Mouse (Mus musculus): ENCODE measurements around the gene Poll. TPM values are rescaled to one million over a fixed set of nuclear protein-coding genes. Genes with fewer than 3 reads are reported as not detected.

Poll gene
- polyA plus RNA-seq, 1 experiment from 2014 or later: 23.0 TPM

DNA sequence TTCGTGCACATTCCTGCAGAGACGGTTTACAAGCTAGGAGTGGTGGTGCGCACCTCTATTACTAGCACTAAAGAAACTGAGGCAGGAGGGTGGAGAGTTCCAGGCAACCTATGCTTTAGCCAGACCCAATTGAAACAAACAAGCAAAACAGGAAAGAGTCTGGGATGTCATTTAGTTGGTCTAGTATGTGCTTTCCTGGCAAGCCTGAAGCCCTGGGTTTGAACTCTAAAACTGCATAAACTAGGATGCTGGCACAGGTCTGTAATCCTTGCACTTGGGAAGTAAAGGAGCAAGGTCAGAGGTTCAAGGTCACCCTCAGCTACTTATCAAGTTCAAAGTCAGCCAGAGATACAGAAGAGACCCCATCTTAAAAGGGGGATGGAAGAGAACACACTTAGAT lies 18.3 kb downstream of the Poll start:
- peaks cover 31% of the 10 kb centered on the region for H3K4me1 ChIP-seq
- H3K27ac ChIP-seq (replicated peaks): peak overlapping the region; percentile 77
- whole genome bisulfite sequencing: 11% methylated on average over 3 of the region's 3 CpGs
- no peaks in the 10 kb centered on the region for H3K9me3 ChIP-seq (replicated peaks)
- H3K27me3 ChIP-seq (ENCODE audit: low read depth, poor library complexity, severe bottlenecking): peaks cover 95% of the 10 kb centered on the region
- no peaks in the 10 kb centered on the region for H3K36me3 ChIP-seq
- no peak for DNase-seq (ENCODE audit: low spot score)
- peak overlapping the region; percentile 60 for H3K4me3 ChIP-seq

DNA sequence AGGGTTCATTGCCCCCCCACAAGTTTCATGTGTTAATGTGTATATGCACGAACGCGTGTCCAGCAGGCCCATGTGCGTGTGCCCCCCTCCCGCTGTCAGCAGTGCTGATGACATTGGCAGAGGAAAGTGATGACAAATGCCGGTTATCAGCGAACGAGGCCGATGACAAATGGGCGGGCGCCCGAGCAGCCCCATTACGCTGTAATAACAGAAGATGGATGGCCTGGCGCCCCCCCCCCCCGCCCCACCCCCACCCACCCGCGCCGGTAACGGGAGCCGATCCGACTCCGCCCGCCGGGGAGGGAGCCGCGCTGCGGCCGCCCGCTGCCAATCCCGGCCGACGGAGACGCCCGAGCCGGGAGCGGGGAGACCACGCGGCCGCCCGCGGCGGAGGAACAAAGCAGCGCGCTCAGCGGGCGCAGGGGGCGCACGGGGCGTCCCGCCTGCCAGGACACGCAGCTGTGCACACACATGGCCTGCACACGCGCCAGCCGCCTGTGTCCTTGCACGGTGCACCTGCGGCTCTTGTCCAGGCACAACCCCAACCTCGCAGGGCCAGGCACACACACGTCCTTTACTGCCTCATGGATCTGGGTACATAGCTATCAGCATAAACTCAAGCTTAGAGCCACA lies 18.8 kb downstream of the Poll start:
- H3K4me3 ChIP-seq: peak overlapping the region; percentile 60
- H3K27me3 ChIP-seq (ENCODE audit: low read depth, poor library complexity, severe bottlenecking): peaks cover 93% of the 10 kb centered on the region
- DNase-seq (ENCODE audit: low spot score): peak; percentile 70
- no peaks in the 10 kb centered on the region for H3K9me3 ChIP-seq (replicated peaks)
- peak overlapping the region; percentile 77 for H3K27ac ChIP-seq (replicated peaks)
- no peaks in the 10 kb centered on the region for H3K36me3 ChIP-seq
- WGBS: under 1% methylated on average over 58 of the region's 58 CpGs
- H3K4me1 ChIP-seq: peaks cover 31% of the 10 kb centered on the region

DNA sequence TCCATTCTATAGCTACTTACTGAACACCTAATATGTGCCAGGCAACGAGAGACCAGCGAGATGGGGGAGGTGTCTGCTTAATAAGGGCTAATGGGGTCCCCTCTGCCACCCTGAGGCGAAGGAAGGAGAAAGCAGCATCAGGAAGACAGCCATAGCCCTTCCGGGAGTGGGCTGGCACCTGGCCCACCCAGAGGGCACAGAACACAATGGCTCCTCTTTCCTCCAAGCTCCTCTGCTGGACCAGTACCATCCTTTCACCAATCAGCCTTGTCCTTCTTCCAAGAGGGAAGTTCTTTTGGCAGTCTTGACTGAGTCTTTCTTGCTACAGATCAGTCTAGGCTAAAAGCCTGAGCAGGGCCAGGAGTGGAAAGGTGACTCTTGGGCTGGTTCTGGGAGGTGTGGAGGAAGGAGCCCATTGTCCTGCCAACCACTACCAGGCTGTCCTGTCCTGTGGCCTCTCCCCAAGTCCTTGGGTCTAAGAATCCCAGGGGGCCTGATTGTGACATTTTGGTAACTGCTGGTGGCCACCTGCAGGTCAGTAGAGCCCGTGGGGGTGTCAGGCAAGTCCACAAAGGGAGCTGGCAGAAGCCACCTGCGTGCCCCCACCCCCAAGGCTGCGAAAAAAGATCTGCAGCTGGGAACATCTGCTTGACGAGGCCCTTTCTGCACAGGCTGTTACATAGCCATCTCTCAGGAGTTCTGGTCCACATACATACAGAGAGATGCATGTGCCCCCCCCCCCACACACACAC lies 19.5 kb downstream of the Poll start:
- no peak for DNase-seq (ENCODE audit: low spot score)
- peaks cover 93% of the 10 kb centered on the region for H3K27me3 ChIP-seq (ENCODE audit: low read depth, poor library complexity, severe bottlenecking)

DNA sequence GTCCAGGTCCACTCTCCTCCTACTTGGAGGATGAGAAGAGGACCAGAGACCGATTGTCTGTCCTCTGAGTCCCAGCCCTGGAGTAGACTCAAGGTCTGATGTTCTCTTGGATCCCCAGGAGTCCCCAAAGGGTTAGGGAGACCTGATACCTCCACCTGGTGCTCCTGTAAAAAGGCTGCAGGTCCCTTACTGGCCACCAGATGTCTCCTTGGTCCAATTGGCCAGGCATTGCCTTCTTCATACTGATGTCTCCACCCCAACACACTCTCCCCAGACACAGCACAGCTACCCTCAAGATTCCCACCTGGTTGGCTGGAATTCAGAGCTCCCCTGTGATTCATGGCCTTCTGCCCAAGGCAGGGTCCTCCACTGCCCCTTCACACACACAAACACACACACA lies 22.8 kb downstream of the Poll start:
- peak; percentile 43 for DNase-seq (ENCODE audit: low spot score)
- WGBS: 62% methylated on average over 1 of the region's 1 CpGs
- H3K36me3 ChIP-seq: no peaks in the 10 kb centered on the region
- peaks cover 14% of the 10 kb centered on the region for H3K4me1 ChIP-seq
- no peak overlapping the region for H3K4me3 ChIP-seq
- H3K9me3 ChIP-seq (replicated peaks): no peaks in the 10 kb centered on the region
- no peak overlapping the region for H3K27ac ChIP-seq (replicated peaks)
- peaks cover 82% of the 10 kb centered on the region for H3K27me3 ChIP-seq (ENCODE audit: low read depth, poor library complexity, severe bottlenecking)

More for the DNA sequence above, 19.5 kb downstream of the Poll start:
- Histone ChIP-seq H3K27ac (replicated peaks) (peak overlapping the region; percentile 77), H3K36me3 (no peaks in the 10 kb centered on the region), H3K4me1 (peaks cover 31% of the 10 kb centered on the region), H3K4me3 (peak overlapping the region; percentile 60), H3K9me3 (replicated peaks) (no peaks in the 10 kb centered on the region)
- 25% methylated on average over 8 of the region's 8 CpGs for WGBS

DNA sequence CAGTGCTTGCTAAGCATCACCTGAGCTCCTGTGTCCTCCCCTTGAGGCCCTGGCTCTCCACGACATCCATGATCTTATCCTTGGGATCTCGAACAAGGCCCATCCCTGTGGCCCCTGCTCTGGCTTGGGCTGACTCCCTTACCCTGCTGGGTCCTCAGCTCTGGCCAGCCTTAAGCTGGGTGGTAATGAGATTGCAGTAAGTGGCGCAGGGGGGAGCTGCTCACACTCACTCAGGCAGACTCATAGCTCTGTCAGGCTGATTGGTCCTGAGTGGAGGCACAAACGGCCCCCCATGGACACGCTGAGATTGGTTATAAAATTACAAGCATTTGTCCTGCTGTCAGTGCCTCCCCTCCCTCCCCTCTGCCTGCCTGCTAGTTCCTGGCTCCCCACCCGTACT lies 24.4 kb downstream of the Poll start:
- no peaks in the 10 kb centered on the region for H3K36me3 ChIP-seq
- peaks cover 66% of the 10 kb centered on the region for H3K27me3 ChIP-seq (ENCODE audit: low read depth, poor library complexity, severe bottlenecking)
- DNase-seq (ENCODE audit: low spot score): no peak
- H3K9me3 ChIP-seq (replicated peaks): no peaks in the 10 kb centered on the region
- 68% methylated on average over 6 of the region's 6 CpGs for WGBS
- H3K27ac ChIP-seq (replicated peaks): no peak overlapping the region
- no peak overlapping the region for H3K4me3 ChIP-seq
- peaks cover 3% of the 10 kb centered on the region for H3K4me1 ChIP-seq

DNA sequence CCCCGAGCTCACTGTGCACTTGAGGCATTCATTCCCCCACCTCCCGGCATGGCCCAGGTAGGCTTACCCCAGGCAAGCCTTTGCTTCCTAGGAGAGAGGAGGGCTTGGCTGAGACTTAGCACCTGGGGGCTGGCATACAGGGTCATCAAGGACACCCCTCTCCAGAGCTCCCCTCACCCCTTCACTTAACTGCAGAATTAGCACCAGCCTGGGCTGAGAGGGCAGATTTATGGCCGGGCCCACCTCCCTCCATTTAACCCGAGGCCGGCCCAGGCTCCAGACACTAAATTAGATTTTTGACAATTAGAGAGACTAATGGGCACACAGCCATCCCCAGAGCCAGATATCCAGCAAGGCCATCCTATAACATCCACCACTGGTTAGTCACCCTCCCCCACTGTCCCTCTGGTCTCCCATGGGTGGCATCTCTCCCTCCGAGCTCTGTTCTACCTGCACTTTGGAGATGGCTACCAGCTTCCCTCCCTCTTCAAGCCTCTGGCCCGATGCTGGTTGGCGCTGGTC lies 25.1 kb downstream of the Poll start:
- H3K36me3 ChIP-seq: peaks cover 2% of the 10 kb centered on the region; the same call in 1 of the 2 replicates
- H3K27me3 ChIP-seq (ENCODE audit: low read depth, poor library complexity, severe bottlenecking): peaks cover 59% of the 10 kb centered on the region
- DNase-seq (ENCODE audit: low spot score): no peak
- 86% methylated on average over 8 of the region's 8 CpGs for WGBS
- no peak overlapping the region for H3K27ac ChIP-seq (replicated peaks)
- no peaks in the 10 kb centered on the region for H3K9me3 ChIP-seq (replicated peaks)
- no peaks in the 10 kb centered on the region for H3K4me1 ChIP-seq
- no peak overlapping the region for H3K4me3 ChIP-seq

DNA sequence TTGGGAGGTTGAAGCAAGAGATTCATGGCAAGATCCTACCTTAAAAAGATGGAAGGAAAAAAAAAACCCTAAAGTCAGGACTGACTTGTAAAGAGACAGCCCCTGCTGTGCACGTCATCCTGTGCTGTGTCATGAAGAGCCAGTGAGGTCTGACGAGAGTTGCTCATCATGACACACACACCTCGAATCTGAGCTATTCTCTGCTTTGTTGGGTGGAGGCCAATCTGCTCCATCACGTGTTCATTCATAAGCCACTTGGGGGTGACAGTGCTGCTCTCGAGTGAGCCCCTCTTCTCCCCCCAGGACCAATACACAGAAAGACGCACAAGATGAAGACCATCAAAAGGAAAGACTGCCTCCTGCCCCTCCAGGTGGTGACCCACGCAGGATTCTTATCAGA lies 26.7 kb downstream of the Poll start:
- Histone ChIP-seq H3K4me3 (no peak overlapping the region), H3K27me3 (ENCODE audit: low read depth, poor library complexity, severe bottlenecking) (peaks cover 43% of the 10 kb centered on the region), H3K36me3 (peaks cover 18% of the 10 kb centered on the region), H3K9me3 (replicated peaks) (no peaks in the 10 kb centered on the region), H3K27ac (replicated peaks) (no peak overlapping the region), H3K4me1 (no peaks in the 10 kb centered on the region)
- 82% methylated on average over 7 of the region's 7 CpGs for WGBS
- DNase-seq (ENCODE audit: low spot score): no peak

DNA sequence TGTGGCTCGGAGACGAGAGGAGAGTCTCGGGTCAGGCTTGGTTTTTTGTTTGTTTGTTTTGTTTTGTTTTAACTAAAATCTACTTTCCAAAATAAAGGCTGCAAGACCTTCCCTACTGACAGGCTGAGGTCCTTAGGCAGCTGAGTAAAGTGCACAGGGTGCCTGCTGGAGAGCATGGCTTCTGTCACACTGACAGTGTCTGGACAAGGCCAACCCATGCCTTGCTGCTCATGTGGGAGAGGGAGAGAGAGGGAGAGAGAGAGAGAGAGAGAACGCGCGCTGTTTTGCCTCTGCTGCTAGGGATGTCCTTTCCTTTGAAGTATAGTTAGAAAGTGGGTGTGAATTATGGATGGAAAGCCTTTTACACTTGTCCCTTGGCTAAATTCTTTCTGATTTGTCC lies 28.8 kb downstream of the Poll start:
- Histone ChIP-seq H3K4me1 (no peaks in the 10 kb centered on the region), H3K36me3 (peaks cover 37% of the 10 kb centered on the region), H3K4me3 (no peak overlapping the region), H3K9me3 (replicated peaks) (no peaks in the 10 kb centered on the region), H3K27ac (replicated peaks) (no peak overlapping the region), H3K27me3 (ENCODE audit: low read depth, poor library complexity, severe bottlenecking) (peaks cover 29% of the 10 kb centered on the region)
- WGBS: 80% methylated on average over 6 of the region's 6 CpGs
- no peak for DNase-seq (ENCODE audit: low spot score)

DNA sequence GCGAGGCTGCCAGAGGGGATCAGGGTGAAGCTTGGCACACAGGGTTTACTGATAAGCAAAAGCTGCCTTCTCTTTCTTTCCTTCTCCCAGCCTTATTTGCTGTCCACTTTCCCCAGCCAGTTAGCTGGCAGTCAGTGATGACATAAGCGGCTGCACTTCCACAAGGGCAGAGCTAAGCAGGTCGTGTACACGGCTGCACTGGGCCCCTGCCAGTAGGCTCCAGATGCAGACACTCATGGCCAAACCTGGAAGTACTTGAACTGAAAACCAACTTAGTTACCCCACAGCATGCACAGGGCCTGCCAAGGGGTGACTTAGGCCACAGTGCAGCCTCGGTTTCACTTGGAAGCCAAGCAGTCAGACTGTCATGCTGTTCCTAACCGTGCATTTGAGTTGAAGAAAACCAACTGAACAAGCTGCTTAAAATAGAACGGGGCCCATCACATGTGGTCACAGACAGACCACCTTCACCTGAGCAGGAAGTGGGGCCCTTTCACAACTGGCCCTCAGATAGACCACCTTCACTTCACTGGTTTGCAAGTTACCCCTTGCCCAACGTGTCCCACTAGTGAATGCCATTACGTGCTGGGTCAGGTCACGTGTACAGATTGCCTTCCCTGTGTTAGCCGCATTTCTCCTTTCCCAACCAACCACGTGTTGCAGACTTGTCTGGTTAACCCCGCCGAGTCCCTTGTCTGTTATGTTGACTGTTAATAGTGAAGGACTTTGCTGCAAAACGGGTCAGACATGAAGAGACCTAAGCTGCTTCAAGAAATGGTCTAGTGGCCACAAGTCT lies 29.9 kb downstream of the Poll start:
- DNase-seq (ENCODE audit: low spot score): no peak
- Histone ChIP-seq H3K27me3 (ENCODE audit: low read depth, poor library complexity, severe bottlenecking) (peaks cover 17% of the 10 kb centered on the region), H3K36me3 (peaks cover 37% of the 10 kb centered on the region), H3K9me3 (replicated peaks) (no peaks in the 10 kb centered on the region), H3K27ac (replicated peaks) (no peak overlapping the region), H3K4me1 (no peaks in the 10 kb centered on the region), H3K4me3 (no peak overlapping the region)
- WGBS: 87% methylated on average over 15 of the region's 15 CpGs

DNA sequence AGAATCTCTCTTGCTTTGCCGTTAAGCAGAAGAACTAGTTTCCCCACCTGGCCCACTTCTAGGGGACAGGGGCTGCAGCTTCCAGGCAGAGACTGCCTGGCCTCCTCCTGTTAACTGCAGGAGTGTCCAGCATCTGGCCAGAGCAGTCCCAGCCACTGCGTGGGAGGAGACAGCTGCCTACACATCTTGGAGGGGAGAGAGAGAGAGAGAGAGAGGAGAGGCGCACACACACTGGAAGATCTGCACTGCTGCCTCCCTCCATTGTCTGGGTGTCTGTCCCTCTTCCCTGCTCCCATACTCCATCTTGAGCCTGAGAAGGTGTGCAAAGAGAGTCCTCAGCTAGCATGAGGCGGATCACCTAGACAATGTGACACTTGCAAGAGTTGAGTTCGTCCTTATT lies 31.0 kb downstream of the Poll start:
- Histone ChIP-seq H3K36me3 (peaks cover 47% of the 10 kb centered on the region), H3K4me3 (no peak overlapping the region), H3K4me1 (no peaks in the 10 kb centered on the region), H3K9me3 (replicated peaks) (no peaks in the 10 kb centered on the region), H3K27me3 (ENCODE audit: low read depth, poor library complexity, severe bottlenecking) (0 out of 2 replicates have a peak, but pooled peaks cover 6% of the 10 kb centered on the region), H3K27ac (replicated peaks) (no peak overlapping the region)
- DNase-seq (ENCODE audit: low spot score): no peak
- WGBS: 81% methylated on average over 5 of the region's 5 CpGs

DNA sequence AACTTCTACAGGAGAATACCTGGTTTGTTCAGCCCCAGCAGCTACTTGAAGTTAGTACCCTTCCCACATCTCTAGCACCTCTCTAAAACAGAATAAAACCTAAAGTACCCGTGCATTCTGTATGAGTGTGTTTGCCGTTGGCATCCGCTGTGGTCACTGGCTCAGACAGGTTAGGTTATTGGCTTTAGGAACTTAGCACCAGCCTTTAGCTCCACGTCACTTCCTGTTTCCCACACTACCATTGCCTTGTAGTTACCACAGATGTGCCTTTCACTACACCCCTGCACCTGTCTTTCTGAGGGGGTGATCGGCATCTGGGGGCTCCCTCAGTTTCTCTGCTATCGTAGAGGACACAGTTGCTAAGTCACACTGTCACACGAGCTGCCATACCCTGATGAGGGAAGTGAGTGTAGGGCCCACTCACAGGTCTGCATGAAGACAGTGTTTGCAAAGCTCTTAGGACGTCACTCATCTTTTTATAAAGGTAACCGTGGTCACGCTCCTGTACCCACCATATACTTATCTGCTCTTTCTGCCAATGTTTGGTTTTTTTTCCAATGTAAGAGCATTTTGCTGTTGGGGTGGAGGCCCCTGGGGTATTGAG lies 32.3 kb downstream of the Poll start:
- Histone ChIP-seq H3K4me3 (no peak overlapping the region), H3K36me3 (peaks cover 59% of the 10 kb centered on the region), H3K4me1 (no peaks in the 10 kb centered on the region), H3K27ac (replicated peaks) (no peak overlapping the region), H3K27me3 (ENCODE audit: low read depth, poor library complexity, severe bottlenecking) (no peaks in the 10 kb centered on the region), H3K9me3 (replicated peaks) (no peaks in the 10 kb centered on the region)
- no peak for DNase-seq (ENCODE audit: low spot score)
- 95% methylated on average over 10 of the region's 10 CpGs for WGBS

DNA sequence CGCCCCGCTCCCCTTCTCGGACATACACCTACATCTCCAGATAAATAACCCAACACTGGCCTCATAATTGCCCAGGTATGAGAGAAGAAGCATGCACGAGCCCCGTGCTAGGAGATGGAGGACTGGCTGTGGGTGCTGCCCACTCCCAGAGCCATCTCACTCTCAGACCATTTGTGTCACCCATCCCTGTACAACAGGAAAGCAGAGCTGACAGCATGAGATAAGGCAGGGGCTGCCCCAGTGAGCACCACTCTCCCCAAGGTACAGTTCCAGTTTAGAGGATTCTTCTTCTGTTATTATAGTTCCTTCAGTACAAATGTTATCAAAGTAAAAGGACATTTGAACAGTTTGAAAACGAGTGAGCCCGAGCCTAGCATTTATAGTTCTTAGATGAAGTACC lies 32.9 kb downstream of the Poll start:
- Histone ChIP-seq H3K36me3 (peaks cover 60% of the 10 kb centered on the region), H3K9me3 (replicated peaks) (no peaks in the 10 kb centered on the region), H3K27me3 (ENCODE audit: low read depth, poor library complexity, severe bottlenecking) (no peaks in the 10 kb centered on the region), H3K4me3 (no peak overlapping the region), H3K27ac (replicated peaks) (no peak overlapping the region), H3K4me1 (no peaks in the 10 kb centered on the region)
- WGBS: 93% methylated on average over 7 of the region's 7 CpGs
- DNase-seq (ENCODE audit: low spot score): no peak

Measured in midbrain, embryonic 10.5 days (tissue).